Mouse (Mus musculus) myocyte (in vitro differentiated cells): Measurements from ENCODE around the gene Gyg.

Experiments
- E2F4 ChIP-seq: IDR thresholded peaks from one replicate; pipeline ENCODE4 v1.6.1; 2011; ENCODE audit warnings: mild to moderate bottlenecking, control low read depth, moderate library complexity; ENCODE audit not compliant: insufficient read depth
- POLR2A ChIP-seq: IDR thresholded peaks from one replicate; pipeline ENCODE4 v1.6.1; 2011; ENCODE audit warnings: low read depth, mild to moderate bottlenecking, control low read depth, moderate library complexity; ENCODE audit not compliant: insufficient read length
- POLR2AphosphoS2 ChIP-seq: IDR thresholded peaks from one replicate; pipeline ENCODE4 v1.6.1; 2011; ENCODE audit warnings: low read depth, control low read depth; ENCODE audit not compliant: insufficient read length
- REST ChIP-seq: IDR thresholded peaks from one replicate; pipeline ENCODE4 v1.6.1; 2011; ENCODE audit warnings: mild to moderate bottlenecking, control low read depth, moderate library complexity; ENCODE audit not compliant: insufficient read depth, insufficient read length
- TCF12 ChIP-seq: IDR thresholded peaks from one replicate; pipeline ENCODE4 v1.6.1; 2011; ENCODE audit warnings: mild to moderate bottlenecking, control low read depth; ENCODE audit not compliant: poor library complexity, insufficient read depth, severe bottlenecking
- USF1 ChIP-seq: IDR thresholded peaks from one replicate; pipeline ENCODE4 v1.6.1; 2011; ENCODE audit warnings: low read depth, mild to moderate bottlenecking, control low read depth, moderate library complexity

DNA sequence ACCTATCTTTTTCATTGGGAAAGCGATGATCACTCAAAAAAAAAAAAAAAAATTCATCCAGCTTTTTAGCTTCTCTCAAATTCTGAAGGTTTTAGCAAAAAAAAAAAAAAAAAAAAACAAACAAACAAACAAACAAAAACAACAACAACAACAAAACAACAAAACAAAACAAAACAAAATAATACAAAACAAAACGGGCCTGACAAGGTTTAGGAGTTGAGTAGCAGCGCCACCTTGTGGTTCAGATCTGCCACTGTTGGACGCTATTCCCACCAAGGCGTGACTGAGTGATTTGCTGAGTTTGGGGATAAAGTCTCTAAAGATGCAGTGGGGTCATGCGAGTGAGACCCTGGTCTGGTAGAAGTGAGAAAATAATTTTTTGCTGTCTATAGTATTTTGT lies 43.8 kb upstream of the Gyg start:
- TF ChIP-seq POLR2AphosphoS2, result no peak
- TF ChIP-seq POLR2A, result no peak
- TF ChIP-seq REST, result no peak
- no peak for TF ChIP-seq E2F4
- no peak for TF ChIP-seq USF1
- no peak for TF ChIP-seq TCF12
